Mouse (Mus musculus): ENCODE measurements at regions not wholly inside any gene's neighbourhood (a gene's known extent, or its start where the extent isn't known, plus 50 kb on each side); places are given as distances from the start of the nearest gene placed in this dataset.

- H3K36me3 ChIP-seq (ENCODE audit: control insufficient read depth, insufficient read depth, low read length): no peaks in the 10 kb centered on the region
- H3K4me3 ChIP-seq (ENCODE audit: low read depth, low read length): no peak overlapping the region
- no peak overlapping the region for H3K27ac ChIP-seq (ENCODE audit: low read length)
- H3K4me2 ChIP-seq (ENCODE audit: low read length): no peak overlapping the region
- no peak overlapping the region for H3K9ac ChIP-seq (ENCODE audit: low read depth, low read length)
- H3K9me3 ChIP-seq (replicated peaks; ENCODE audit: control insufficient read depth, low read length, poor library complexity, severe bottlenecking): no peaks in the 10 kb centered on the region
- no peak for ATAC-seq
- WGBS: 73% methylated on average over 2 of the region's 2 CpGs
- H3K27me3 ChIP-seq (ENCODE audit: control insufficient read depth, insufficient read depth, low read depth, low read length): no peaks in the 10 kb centered on the region
- H3K4me1 ChIP-seq (ENCODE audit: control insufficient read depth, insufficient read depth, low read length): no peaks in the 10 kb centered on the region
Measured at GRCm38 (mm10) chr12:25335930-25336329, 239.0 kb upstream of the Id2 start.

GRCm38 (mm10) chr12:25335069-25335468, 238.1 kb upstream of the Id2 start:
- Histone ChIP-seq H3K4me1 (ENCODE audit: control insufficient read depth, insufficient read depth, low read length) (no peaks in the 10 kb centered on the region), H3K9ac (ENCODE audit: low read depth, low read length) (no peak overlapping the region), H3K9me3 (replicated peaks; ENCODE audit: control insufficient read depth, low read length, poor library complexity, severe bottlenecking) (no peaks in the 10 kb centered on the region), H3K27ac (ENCODE audit: low read length) (no peak overlapping the region), H3K4me2 (ENCODE audit: low read length) (no peak overlapping the region), H3K27me3 (ENCODE audit: control insufficient read depth, insufficient read depth, low read depth, low read length) (no peaks in the 10 kb centered on the region), H3K4me3 (ENCODE audit: low read depth, low read length) (no peak overlapping the region), H3K36me3 (ENCODE audit: control insufficient read depth, insufficient read depth, low read length) (no peaks in the 10 kb centered on the region)
- ATAC-seq: no peak
- WGBS: 81% methylated on average over 5 of the region's 5 CpGs

GRCm38 (mm10) chr12:25332384-25333035, 235.6 kb upstream of the Id2 start:
- H3K36me3 ChIP-seq (ENCODE audit: control insufficient read depth, insufficient read depth, low read length): no peaks in the 10 kb centered on the region
- no peaks in the 10 kb centered on the region for H3K27me3 ChIP-seq (ENCODE audit: control insufficient read depth, insufficient read depth, low read depth, low read length)
- H3K27ac ChIP-seq (ENCODE audit: low read length): no peak overlapping the region
- H3K4me1 ChIP-seq (ENCODE audit: control insufficient read depth, insufficient read depth, low read length): peaks cover 6% of the 10 kb centered on the region; the same call in 1 of the 2 replicates
- H3K9ac ChIP-seq (ENCODE audit: low read depth, low read length): no peak overlapping the region
- WGBS: 57% methylated on average over 11 of the region's 11 CpGs
- H3K9me3 ChIP-seq (replicated peaks; ENCODE audit: control insufficient read depth, low read length, poor library complexity, severe bottlenecking): no peaks in the 10 kb centered on the region
- no peak overlapping the region for H3K4me2 ChIP-seq (ENCODE audit: low read length)
- ATAC-seq: peak; percentile 56; the same call in 1 of the 2 replicates
- H3K4me3 ChIP-seq (ENCODE audit: low read depth, low read length): no peak overlapping the region

GRCm38 (mm10) chr12:25330004-25330708, 233.2 kb upstream of the Id2 start:
- peaks cover 6% of the 10 kb centered on the region for H3K4me1 ChIP-seq (ENCODE audit: control insufficient read depth, insufficient read depth, low read length)
- ATAC-seq: no peak
- H3K4me3 ChIP-seq (ENCODE audit: low read depth, low read length): no peak overlapping the region
- WGBS: 85% methylated on average over 5 of the region's 5 CpGs
- no peaks in the 10 kb centered on the region for H3K27me3 ChIP-seq (ENCODE audit: control insufficient read depth, insufficient read depth, low read depth, low read length)
- no peaks in the 10 kb centered on the region for H3K36me3 ChIP-seq (ENCODE audit: control insufficient read depth, insufficient read depth, low read length)
- no peak overlapping the region for H3K27ac ChIP-seq (ENCODE audit: low read length)
- H3K9ac ChIP-seq (ENCODE audit: low read depth, low read length): no peak overlapping the region
- H3K4me2 ChIP-seq (ENCODE audit: low read length): no peak overlapping the region
- H3K9me3 ChIP-seq (replicated peaks; ENCODE audit: control insufficient read depth, low read length, poor library complexity, severe bottlenecking): no peaks in the 10 kb centered on the region

- H3K27me3 ChIP-seq (ENCODE audit: control insufficient read depth, insufficient read depth, low read depth, low read length): no peaks in the 10 kb centered on the region
- ATAC-seq: no peak
- 94% methylated on average over 3 of the region's 3 CpGs for WGBS
- no peaks in the 10 kb centered on the region for H3K36me3 ChIP-seq (ENCODE audit: control insufficient read depth, insufficient read depth, low read length)
- peaks cover 6% of the 10 kb centered on the region for H3K4me1 ChIP-seq (ENCODE audit: control insufficient read depth, insufficient read depth, low read length)
- no peak overlapping the region for H3K9ac ChIP-seq (ENCODE audit: low read depth, low read length)
- no peak overlapping the region for H3K27ac ChIP-seq (ENCODE audit: low read length)
- no peaks in the 10 kb centered on the region for H3K9me3 ChIP-seq (replicated peaks; ENCODE audit: control insufficient read depth, low read length, poor library complexity, severe bottlenecking)
- no peak overlapping the region for H3K4me3 ChIP-seq (ENCODE audit: low read depth, low read length)
- no peak overlapping the region for H3K4me2 ChIP-seq (ENCODE audit: low read length)
Measured at GRCm38 (mm10) chr12:25325901-25326300, 229.0 kb upstream of the Id2 start.

GRCm38 (mm10) chr12:25323171-25323570, 226.2 kb upstream of the Id2 start:
- Histone ChIP-seq H3K9me3 (replicated peaks; ENCODE audit: control insufficient read depth, low read length, poor library complexity, severe bottlenecking) (no peaks in the 10 kb centered on the region), H3K27ac (ENCODE audit: low read length) (no peak overlapping the region), H3K4me3 (ENCODE audit: low read depth, low read length) (no peak overlapping the region), H3K4me2 (ENCODE audit: low read length) (no peak overlapping the region), H3K36me3 (ENCODE audit: control insufficient read depth, insufficient read depth, low read length) (no peaks in the 10 kb centered on the region), H3K27me3 (ENCODE audit: control insufficient read depth, insufficient read depth, low read depth, low read length) (no peaks in the 10 kb centered on the region), H3K4me1 (ENCODE audit: control insufficient read depth, insufficient read depth, low read length) (no peaks in the 10 kb centered on the region; the same call in 1 of the 2 replicates), H3K9ac (ENCODE audit: low read depth, low read length) (no peak overlapping the region)
- no peak for ATAC-seq
- 82% methylated on average over 1 of the region's 1 CpGs for WGBS

- H3K4me1 ChIP-seq (ENCODE audit: control insufficient read depth, insufficient read depth, low read length): no peaks in the 10 kb centered on the region
- WGBS: 87% methylated on average over 3 of the region's 3 CpGs
- ATAC-seq: no peak
- H3K4me3 ChIP-seq (ENCODE audit: low read depth, low read length): no peak overlapping the region
- H3K27me3 ChIP-seq (ENCODE audit: control insufficient read depth, insufficient read depth, low read depth, low read length): no peaks in the 10 kb centered on the region
- H3K36me3 ChIP-seq (ENCODE audit: control insufficient read depth, insufficient read depth, low read length): no peaks in the 10 kb centered on the region
- no peak overlapping the region for H3K9ac ChIP-seq (ENCODE audit: low read depth, low read length)
- no peak overlapping the region for H3K4me2 ChIP-seq (ENCODE audit: low read length)
- no peak overlapping the region for H3K27ac ChIP-seq (ENCODE audit: low read length)
- H3K9me3 ChIP-seq (replicated peaks; ENCODE audit: control insufficient read depth, low read length, poor library complexity, severe bottlenecking): no peaks in the 10 kb centered on the region
Measured at GRCm38 (mm10) chr12:25320262-25320767, 223.4 kb upstream of the Id2 start.

- Histone ChIP-seq H3K9me3 (replicated peaks; ENCODE audit: control insufficient read depth, low read length, poor library complexity, severe bottlenecking) (no peaks in the 10 kb centered on the region), H3K4me3 (ENCODE audit: low read depth, low read length) (no peak overlapping the region), H3K27ac (ENCODE audit: low read length) (no peak overlapping the region), H3K27me3 (ENCODE audit: control insufficient read depth, insufficient read depth, low read depth, low read length) (no peaks in the 10 kb centered on the region), H3K9ac (ENCODE audit: low read depth, low read length) (no peak overlapping the region), H3K36me3 (ENCODE audit: control insufficient read depth, insufficient read depth, low read length) (no peaks in the 10 kb centered on the region), H3K4me2 (ENCODE audit: low read length) (no peak overlapping the region), H3K4me1 (ENCODE audit: control insufficient read depth, insufficient read depth, low read length) (no peaks in the 10 kb centered on the region)
- no peak for ATAC-seq
- WGBS: 95% methylated on average over 2 of the region's 2 CpGs
Measured at GRCm38 (mm10) chr12:25319846-25320245, 222.9 kb upstream of the Id2 start.

- H3K9ac ChIP-seq (ENCODE audit: low read depth, low read length): no peak overlapping the region
- no peaks in the 10 kb centered on the region for H3K9me3 ChIP-seq (replicated peaks; ENCODE audit: control insufficient read depth, low read length, poor library complexity, severe bottlenecking)
- H3K4me1 ChIP-seq (ENCODE audit: control insufficient read depth, insufficient read depth, low read length): no peaks in the 10 kb centered on the region
- no peaks in the 10 kb centered on the region for H3K36me3 ChIP-seq (ENCODE audit: control insufficient read depth, insufficient read depth, low read length)
- 78% methylated on average over 4 of the region's 4 CpGs for WGBS
- no peak overlapping the region for H3K27ac ChIP-seq (ENCODE audit: low read length)
- H3K4me2 ChIP-seq (ENCODE audit: low read length): no peak overlapping the region
- no peak for ATAC-seq
- no peaks in the 10 kb centered on the region for H3K27me3 ChIP-seq (ENCODE audit: control insufficient read depth, insufficient read depth, low read depth, low read length)
- H3K4me3 ChIP-seq (ENCODE audit: low read depth, low read length): no peak overlapping the region
Measured at GRCm38 (mm10) chr12:25318072-25318671, 221.2 kb upstream of the Id2 start.

Data from midbrain, embryonic 16.5 days (tissue).